Mouse (Mus musculus) cerebellum, adult 2 months (tissue): ENCODE measurements at regions not wholly inside any gene's neighbourhood (a gene's known extent, or its start where the extent isn't known, plus 50 kb on each side); places are given as distances from the start of the nearest gene placed in this dataset.

ENCODE experiments used
- DNase-seq, 2 experiments: peaks; one replicate each; pipeline ENCODE4 v3.0.0; 2021
- H3K27ac ChIP-seq: fragments of 200-500 bp; 2 replicates; pipeline ENCODE4 v1.5.1; 2012; ENCODE audit warnings: low read length, control low read depth, inconsistent platforms; ENCODE audit not compliant: insufficient read depth
- H3K27me3 ChIP-seq: fragments of 200-500 bp; 2 replicates; pipeline ENCODE4 v1.6.1; 2012; ENCODE audit warnings: inconsistent platforms, mild to moderate bottlenecking, low read length, moderate library complexity; ENCODE audit not compliant: control insufficient read depth, insufficient read depth
- H3K4me1 ChIP-seq: fragments of 200-500 bp; 2 replicates; pipeline ENCODE4 v1.6.1; 2011; ENCODE audit warnings: low read length; ENCODE audit not compliant: control insufficient read depth, insufficient read depth
- H3K4me3 ChIP-seq: fragments of 200-500 bp; replicated peaks from 2 replicates; pipeline ENCODE3; 2011; ENCODE audit warnings: mild to moderate bottlenecking, low read depth, low read length, control low read depth; ENCODE audit not compliant: insufficient read depth
- CTCF ChIP-seq: fragments of 200-500 bp; IDR thresholded peaks from 2 replicates; pipeline ENCODE4 v1.5.1; 2011; ENCODE audit warnings: low read depth, mild to moderate bottlenecking, control low read depth, low read length, moderate library complexity, borderline replicate concordance; ENCODE audit not compliant: insufficient read depth
- POLR2A ChIP-seq: fragments of 200-500 bp; IDR thresholded peaks from 2 replicates; pipeline ENCODE4 v1.6.1; 2011; ENCODE audit warnings: low read length, control low read depth, borderline replicate concordance; ENCODE audit not compliant: insufficient read depth
- WGBS: fragments of 180-500 bp; shearing (Covaris S2); methylation state at CpG from one replicate; pipeline ENCODE4 v1.1.7; 2018; 5-methylcytosine and 5-hydroxymethylcytosine counted together

- whole genome bisulfite sequencing, result 88% methylated on average over 4 of the region's 4 CpGs
- no peak for DNase-seq
- TF ChIP-seq CTCF, result no peak
- TF ChIP-seq POLR2A, result no peak
- Histone ChIP-seq H3K4me3 (no peak overlapping the region), H3K27me3 (no peaks in the 10 kb centered on the region), H3K27ac (no peak overlapping the region), H3K4me1 (no peaks in the 10 kb centered on the region)
Observed at GRCm38 (mm10) chr1:183802351-183802750, 210.8 kb upstream of the Dusp10 start.

- no peak overlapping the region for H3K4me3 ChIP-seq
- H3K27me3 ChIP-seq, result no peaks in the 10 kb centered on the region
- TF ChIP-seq POLR2A (no peak), CTCF (no peak)
- H3K4me1 ChIP-seq, result no peaks in the 10 kb centered on the region
- 86% methylated on average over 5 of the region's 5 CpGs for WGBS
- H3K27ac ChIP-seq, result no peak overlapping the region
- DNase-seq, result no peak
Observed at GRCm38 (mm10) chr1:183803357-183803756, 209.7 kb upstream of the Dusp10 start.

GRCm38 (mm10) chr1:183803826-183804225 is 209.3 kb upstream of the Dusp10 start:
- WGBS, result 60% methylated on average over 1 of the region's 1 CpGs
- H3K4me1 ChIP-seq, result no peaks in the 10 kb centered on the region

GRCm38 (mm10) chr1:183804295-183804694 is 208.8 kb upstream of the Dusp10 start:
- no peak for TF ChIP-seq CTCF
- H3K4me3 ChIP-seq, result no peak overlapping the region
- H3K27ac ChIP-seq, result no peak overlapping the region
- WGBS, result 70% methylated on average over 2 of the region's 2 CpGs
- DNase-seq, result no peak
- no peaks in the 10 kb centered on the region for H3K4me1 ChIP-seq
- no peaks in the 10 kb centered on the region for H3K27me3 ChIP-seq

More at GRCm38 (mm10) chr1:183803826-183804225, 209.3 kb upstream of the Dusp10 start:
- TF ChIP-seq CTCF (no peak), POLR2A (no peak)
- no peak for DNase-seq
- Histone ChIP-seq H3K27me3 (no peaks in the 10 kb centered on the region), H3K27ac (no peak overlapping the region), H3K4me3 (no peak overlapping the region)

- Histone ChIP-seq H3K27ac (no peak overlapping the region), H3K4me3 (no peak overlapping the region), H3K27me3 (no peaks in the 10 kb centered on the region), H3K4me1 (no peaks in the 10 kb centered on the region)
- TF ChIP-seq CTCF (no peak), POLR2A (no peak)
- 73% methylated on average over 8 of the region's 8 CpGs for WGBS
- DNase-seq, result no peak
Observed at GRCm38 (mm10) chr1:183806864-183807730, 206.0 kb upstream of the Dusp10 start.

- H3K27me3 ChIP-seq, result no peaks in the 10 kb centered on the region
- TF ChIP-seq POLR2A (no peak), CTCF (no peak)
- H3K4me1 ChIP-seq, result no peaks in the 10 kb centered on the region
- 89% methylated on average over 2 of the region's 2 CpGs for WGBS
- no peak for DNase-seq
- H3K27ac ChIP-seq, result no peak overlapping the region
- H3K4me3 ChIP-seq, result no peak overlapping the region
Observed at GRCm38 (mm10) chr1:183808168-183808567, 204.9 kb upstream of the Dusp10 start.

GRCm38 (mm10) chr1:183820555-183820954 is 192.5 kb upstream of the Dusp10 start:
- Histone ChIP-seq H3K27me3 (no peaks in the 10 kb centered on the region), H3K4me3 (no peak overlapping the region), H3K4me1 (no peaks in the 10 kb centered on the region), H3K27ac (no peak overlapping the region)
- 16% methylated on average over 5 of the region's 5 CpGs for WGBS
- no peak for DNase-seq
- TF ChIP-seq CTCF (no peak), POLR2A (no peak)

- H3K27ac ChIP-seq, result no peak overlapping the region
- TF ChIP-seq CTCF (no peak), POLR2A (no peak)
- 19% methylated on average over 4 of the region's 4 CpGs for WGBS
- no peak for DNase-seq
- H3K4me3 ChIP-seq, result no peak overlapping the region
- H3K4me1 ChIP-seq, result no peaks in the 10 kb centered on the region
- H3K27me3 ChIP-seq, result no peaks in the 10 kb centered on the region
Observed at GRCm38 (mm10) chr1:183826300-183826699, 186.8 kb upstream of the Dusp10 start.
